Comparison of ENCODE assay signal across 14 mouse cellular contexts in the genomic region with DNA sequence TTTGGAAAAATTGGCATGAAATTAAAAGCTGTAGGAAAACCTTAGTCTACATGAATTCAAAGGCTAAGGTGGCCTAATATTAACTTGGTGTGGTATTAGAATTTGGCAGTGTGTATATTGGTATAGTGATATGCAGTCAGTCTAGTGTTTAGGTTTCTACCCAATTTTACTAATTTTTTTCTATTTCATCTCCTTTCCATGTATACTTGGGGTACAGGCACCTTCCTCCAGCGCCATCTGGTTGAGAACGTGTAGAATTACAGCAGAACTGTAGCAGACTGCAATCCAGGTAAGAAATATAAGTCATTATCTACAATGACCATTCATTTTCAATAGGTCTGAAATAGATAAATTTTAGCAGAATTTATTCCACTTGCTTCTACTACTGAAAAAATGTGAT.
DNase-seq lines count a peak whose midpoint lies in the region; ATAC-seq and TF ChIP-seq lines count a peak whose summit lies in the region.
"Had no signal": no experiment of that assay in that cellular context is flagged by ENCODE, and none has a peak within 500 bp of the region (broad histone marks: within the 10 kb centered on the region; RNA-seq: fewer than 3 reads in every experiment).

No protein-coding gene starts in this region.

- DNase-seq in limb, embryonic 11.5 days (ENCODE audit: low spot score) = peak; percentile 21
- no peak for DNase-seq in limb, embryonic 10.5 days (ENCODE audit: low spot score)
- DNase-seq in ES-E14 (ENCODE audit: low read depth, low spot score) = no peak
- no peak for DNase-seq in embryo, embryonic 10 days (ENCODE audit: low spot score)
- DNase-seq: gastrocnemius, postnatal 36 days; heart, postnatal 4 days; kidney, postnatal 36 days; left cerebral cortex, postnatal 4 days had no signal

- 0% methylated on average over 2 of the region's 2 CpGs for WGBS in forebrain, embryonic 13.5 days
- 0% methylated on average over 2 of the region's 2 CpGs for WGBS in forebrain, embryonic 16.5 days
- WGBS in limb, embryonic 11.5 days = 1% methylated on average over 2 of the region's 2 CpGs
- 1% methylated on average over 2 of the region's 2 CpGs for WGBS in limb, embryonic 10.5 days
- WGBS in kidney, embryonic 15.5 days = 2% methylated on average over 2 of the region's 2 CpGs

- no peak overlapping the region for H3K9ac ChIP-seq in forebrain, embryonic 13.5 days
- H3K9ac ChIP-seq in forebrain, embryonic 16.5 days (replicated peaks; ENCODE audit: low read depth, low read length) = no peak overlapping the region
- H3K9ac ChIP-seq in limb, embryonic 11.5 days (ENCODE audit: low read length) = no peak overlapping the region
- no peak overlapping the region for H3K9ac ChIP-seq in ES-E14 (ENCODE audit: insufficient read depth, low read depth, low read length, poor library complexity, severe bottlenecking)
- no peak overlapping the region for H3K9ac ChIP-seq in kidney, embryonic 15.5 days
- H3K9ac ChIP-seq: neural tube, embryonic 13.5 days had no signal

- H3K4me3 ChIP-seq in forebrain, embryonic 13.5 days = no peak overlapping the region
- H3K4me3 ChIP-seq in forebrain, embryonic 16.5 days (replicated peaks; ENCODE audit: low read length) = no peak overlapping the region
- H3K4me3 ChIP-seq in limb, embryonic 11.5 days (ENCODE audit: low read depth, low read length) = no peak overlapping the region
- no peak overlapping the region for H3K4me3 ChIP-seq in limb, embryonic 10.5 days
- no peak overlapping the region for H3K4me3 ChIP-seq in ES-E14 (ENCODE audit: insufficient read depth in 1 of 2, low read depth in 1 of 2, low read length in 2 of 2, poor library complexity in 1 of 2, severe bottlenecking in 1 of 2)
- H3K4me3 ChIP-seq in kidney, embryonic 15.5 days (replicated peaks) = no peak overlapping the region
- H3K4me3 ChIP-seq: neural tube, embryonic 13.5 days had no signal

- H3K36me3 ChIP-seq in forebrain, embryonic 13.5 days (ENCODE audit: poor library complexity, severe bottlenecking) = no peaks in the 10 kb centered on the region; the same call in 1 of the 2 replicates
- no peaks in the 10 kb centered on the region; the same call in 1 of the 2 replicates for H3K36me3 ChIP-seq in forebrain, embryonic 16.5 days (ENCODE audit: control insufficient read depth, insufficient read depth)
- H3K36me3 ChIP-seq in limb, embryonic 11.5 days (ENCODE audit: control insufficient read depth, insufficient read depth, low read length) = no peaks in the 10 kb centered on the region
- no peaks in the 10 kb centered on the region for H3K36me3 ChIP-seq in limb, embryonic 10.5 days
- H3K36me3 ChIP-seq in ES-E14 (ENCODE audit: control insufficient read depth, insufficient read depth, low read length, poor library complexity, severe bottlenecking) = no peaks in the 10 kb centered on the region
- H3K36me3 ChIP-seq in kidney, embryonic 15.5 days = no peaks in the 10 kb centered on the region

- no peak overlapping the region for H3K4me2 ChIP-seq in forebrain, embryonic 13.5 days
- H3K4me2 ChIP-seq in forebrain, embryonic 16.5 days (ENCODE audit: low read length) = no peak overlapping the region
- no peak overlapping the region for H3K4me2 ChIP-seq in limb, embryonic 11.5 days (ENCODE audit: low read depth, severe bottlenecking)
- H3K4me2 ChIP-seq in kidney, embryonic 15.5 days = no peak overlapping the region
- H3K4me2 ChIP-seq: neural tube, embryonic 13.5 days had no signal

- no peak overlapping the region for H3K27ac ChIP-seq in forebrain, embryonic 13.5 days
- no peak overlapping the region for H3K27ac ChIP-seq in forebrain, embryonic 16.5 days (ENCODE audit: low read length)
- no peak overlapping the region for H3K27ac ChIP-seq in limb, embryonic 11.5 days (replicated peaks; ENCODE audit: low read depth, low read length)
- H3K27ac ChIP-seq in limb, embryonic 10.5 days = no peak overlapping the region
- H3K27ac ChIP-seq in ES-E14 (ENCODE audit: insufficient read depth, low read depth, low read length, poor library complexity, severe bottlenecking) = no peak overlapping the region
- no peak overlapping the region for H3K27ac ChIP-seq in kidney, embryonic 15.5 days
- H3K27ac ChIP-seq: macrophage; neural tube, embryonic 13.5 days had no signal

- H3K9me3 ChIP-seq in forebrain, embryonic 13.5 days (replicated peaks) = no peaks in the 10 kb centered on the region
- no peaks in the 10 kb centered on the region for H3K9me3 ChIP-seq in forebrain, embryonic 16.5 days (ENCODE audit: control insufficient read depth, low read length)
- no peaks in the 10 kb centered on the region for H3K9me3 ChIP-seq in limb, embryonic 11.5 days (ENCODE audit: control insufficient read depth, low read length)
- H3K9me3 ChIP-seq in limb, embryonic 10.5 days (replicated peaks) = no peaks in the 10 kb centered on the region
- H3K9me3 ChIP-seq in ES-E14 (ENCODE audit: control insufficient read depth, insufficient read depth, low read depth, low read length) = no peaks in the 10 kb centered on the region
- no peaks in the 10 kb centered on the region for H3K9me3 ChIP-seq in kidney, embryonic 15.5 days (replicated peaks)
- H3K9me3 ChIP-seq: neural tube, embryonic 13.5 days had no signal

- ATAC-seq in forebrain, embryonic 13.5 days = 0 out of 2 replicates have a peak, but pooled peaks have one; percentile 43
- ATAC-seq in forebrain, embryonic 16.5 days = no peak
- ATAC-seq in limb, embryonic 11.5 days (ENCODE audit: insufficient number of reproducible peaks, low FRiP score, low TSS enrichment, low read depth) = no peak
- peak; percentile 58 for ATAC-seq in granulocyte monocyte progenitor cell, adult 5-6 weeks (replicated peaks; ENCODE audit: poor library complexity, severe bottlenecking)
- no peak for ATAC-seq in kidney, embryonic 15.5 days (replicated peaks; ENCODE audit: low FRiP score)

- H3K4me1 ChIP-seq in forebrain, embryonic 13.5 days = no peaks in the 10 kb centered on the region
- H3K4me1 ChIP-seq in forebrain, embryonic 16.5 days (replicated peaks; ENCODE audit: control insufficient read depth, insufficient read depth, low read length) = no peaks in the 10 kb centered on the region
- no peaks in the 10 kb centered on the region for H3K4me1 ChIP-seq in limb, embryonic 11.5 days (ENCODE audit: control insufficient read depth, insufficient read depth, low read length)
- no peaks in the 10 kb centered on the region for H3K4me1 ChIP-seq in limb, embryonic 10.5 days
- H3K4me1 ChIP-seq in ES-E14 (ENCODE audit: control insufficient read depth in 2 of 2, insufficient read depth in 2 of 2, low read length in 2 of 2, poor library complexity in 1 of 2) = no peaks in the 10 kb centered on the region
- no peaks in the 10 kb centered on the region for H3K4me1 ChIP-seq in kidney, embryonic 15.5 days
- H3K4me1 ChIP-seq: neural tube, embryonic 13.5 days had no signal

- in situ Hi-C loops in ES-E14 (cut with MboI; ENCODE audit: low sequenced_read_pairs in 2 of 2, unreplicated experiment in 2 of 2) = loop anchor here (10.0 kb wide), 1 partner anchor 234 kb away; no protein-coding TSS in a partner anchor

- no peaks in the 10 kb centered on the region for H3K27me3 ChIP-seq in forebrain, embryonic 13.5 days
- H3K27me3 ChIP-seq in forebrain, embryonic 16.5 days (replicated peaks; ENCODE audit: control insufficient read depth, insufficient read depth, low read length) = no peaks in the 10 kb centered on the region
- no peaks in the 10 kb centered on the region for H3K27me3 ChIP-seq in limb, embryonic 11.5 days (ENCODE audit: control insufficient read depth, insufficient read depth, low read length)
- H3K27me3 ChIP-seq in limb, embryonic 10.5 days (ENCODE audit: low read depth, poor library complexity, severe bottlenecking) = no peaks in the 10 kb centered on the region
- H3K27me3 ChIP-seq in kidney, embryonic 15.5 days = no peaks in the 10 kb centered on the region
- H3K27me3 ChIP-seq: neural tube, embryonic 13.5 days had no signal

TF ChIP-seq in ES-E14, 5 proteins besides CTCF, POLR2A, EP300 and RAD21:
- TF ChIP-seq ZNF384 (IDR thresholded peaks at IDR 0.05; ENCODE audit: low read depth, low read length) (peak; percentile 57; the same call in 1 of the 2 replicates), HCFC1 (IDR thresholded peaks at IDR 0.05; ENCODE audit: borderline replicate concordance, insufficient read depth, low read length) (no peak), MAFK (IDR thresholded peaks at IDR 0.05; ENCODE audit: insufficient read depth, low read depth, low read length) (no peak), CHD2 (IDR thresholded peaks at IDR 0.05; ENCODE audit: low read depth, low read length) (no peak), ZC3H11A (IDR thresholded peaks at IDR 0.05; ENCODE audit: borderline replicate concordance, low read depth, low read length) (0 out of 2 replicates have a peak, but pooled peaks have one; percentile 10)
TF ChIP-seq in ES-E14: peak in this region for 2.

Comparison
In these comparisons a context has a peak if more than half of its experiments do, and no peak if none do; other contexts are left out.
1. ATAC-seq: peak in forebrain, embryonic 13.5 days (single experiment) and granulocyte monocyte progenitor cell, adult 5-6 weeks (single experiment); none in forebrain, embryonic 16.5 days (single experiment), limb, embryonic 11.5 days (single experiment) and kidney, embryonic 15.5 days (single experiment).